Mouse (Mus musculus) urinary bladder, adult 2 months (tissue): ENCODE results near the gene C5ar1. TPM values are rescaled to one million over a fixed set of nuclear protein-coding genes. Genes with fewer than 3 reads are reported as not detected.
"Not testable (repeated sequence)": the region's sequence is repeated elsewhere in the genome, so short reads cannot be mapped to it uniquely, and the experiment has no call there.

ENCODE experiments used
- DNase-seq: peaks from one replicate; pipeline ENCODE4 v3.0.0; 2022; ENCODE audit warnings: low spot score
- polyA plus RNA-seq: library from polyadenylated mRNA; depleted of rRNA; stranded (reverse); fragments of >200 nt; gene quantifications from 2 replicates; pipeline ENCODE4 v1.2.3, GENCODE M21; 2012; rRNA removed

Gene C5ar1
- 11.8 and 16.8 TPM in 2 replicates for polyA plus RNA-seq

DNA sequence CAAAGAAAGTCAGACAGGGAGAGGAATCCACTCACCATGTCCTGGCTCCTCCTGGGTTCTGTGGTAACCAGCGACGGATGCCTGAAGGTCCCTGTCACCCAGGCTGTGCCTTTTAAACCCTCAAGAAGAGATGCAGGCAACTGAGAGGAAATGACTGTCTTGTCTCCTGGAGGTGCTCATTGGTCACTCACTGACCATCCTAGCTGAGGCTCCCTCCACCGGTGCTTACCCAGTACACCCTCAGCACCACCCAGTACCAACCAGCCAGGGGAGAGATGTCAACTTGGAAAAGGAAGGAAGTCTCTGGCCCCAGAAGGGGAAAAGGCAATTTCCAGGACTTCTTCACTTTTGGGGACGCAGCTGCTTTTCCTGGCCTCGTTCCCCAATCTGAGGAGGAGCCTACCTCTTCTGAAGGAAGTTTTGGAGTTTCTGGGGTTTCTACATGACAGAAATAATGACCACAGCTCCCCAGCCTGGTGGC is at the start of gene C5ar1:
C5ar1 (minus strand) TSS at position 431 of the 481 bp plus-strand sequence.
- no peak for DNase-seq

- no peak for DNase-seq
Measured at GRCm38 (mm10) chr7:16308555-16309317, 49.4 kb upstream of the C5ar1 start.

- DNase-seq: not testable (repeated sequence)
Measured at GRCm38 (mm10) chr7:16308093-16308492, 48.8 kb upstream of the C5ar1 start, which contains the start of gene Bbc3. TSS of gene Bbc3 (plus strand) at chr7:16308393.

DNA sequence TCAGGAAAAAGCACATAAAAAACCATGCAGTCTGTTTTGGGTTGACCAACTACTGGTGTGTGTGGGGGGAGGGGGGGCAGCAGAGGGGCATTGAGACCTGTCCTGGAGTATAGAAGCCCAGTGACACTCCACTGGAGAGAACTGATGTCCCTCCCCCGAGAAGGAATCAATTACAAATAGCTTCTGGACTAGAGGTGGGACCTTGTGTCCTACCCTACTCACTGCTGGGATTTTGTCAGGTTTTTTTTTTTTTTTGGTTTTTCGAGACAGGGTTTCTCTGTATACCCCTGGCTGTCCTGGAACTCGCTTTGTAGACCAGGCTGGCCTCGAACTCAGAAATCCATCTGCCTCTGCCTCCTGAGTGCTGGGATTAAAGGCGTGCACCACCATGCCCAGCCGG is 47.8 kb upstream of the C5ar1 start:
- DNase-seq: not testable (repeated sequence)

GRCm38 (mm10) chr7:16299419-16300035 is 40.2 kb upstream of the C5ar1 start:
- DNase-seq: peak; percentile 73

DNA sequence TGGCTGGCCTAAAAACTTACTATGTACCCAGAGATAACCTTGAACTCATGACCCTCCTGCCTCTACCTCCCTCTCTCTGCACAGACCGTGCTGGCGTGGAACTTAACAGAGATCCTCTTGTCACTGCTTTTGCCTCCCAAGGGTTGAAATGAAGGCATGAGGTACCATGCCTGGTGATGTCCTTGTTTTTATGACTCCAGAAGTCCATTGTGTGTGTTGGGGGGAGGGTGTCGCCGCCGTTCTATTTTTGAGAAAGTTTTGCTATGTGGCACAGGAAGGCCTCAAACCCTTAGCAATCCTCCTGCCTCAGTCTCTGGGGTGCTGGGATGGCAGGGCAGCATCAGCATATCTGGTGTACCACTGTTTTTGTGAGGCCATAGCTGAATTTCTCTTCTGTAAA is 39.6 kb upstream of the C5ar1 start:
- DNase-seq: no peak

DNA sequence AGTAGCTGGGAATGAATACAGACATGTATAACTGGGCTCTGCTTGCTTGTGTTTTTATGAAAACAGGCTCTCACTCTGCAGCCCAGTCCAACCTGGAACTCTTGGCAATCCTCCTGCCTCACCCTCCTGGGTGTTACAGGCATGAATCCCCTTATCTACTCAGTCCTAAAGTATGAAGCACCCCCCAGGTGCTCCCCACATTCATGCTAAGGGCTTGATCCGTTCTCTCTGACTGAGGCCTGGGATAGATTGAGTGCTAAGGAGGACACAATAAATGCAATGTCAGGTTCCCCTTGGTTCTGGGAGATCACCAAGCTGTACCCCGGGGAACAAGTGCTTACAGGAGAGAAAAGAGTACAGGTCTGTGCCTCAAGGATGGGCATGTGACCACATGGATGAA is 38.3 kb upstream of the C5ar1 start:
- no peak for DNase-seq

GRCm38 (mm10) chr7:16296766-16297390 is 37.5 kb upstream of the C5ar1 start:
- DNase-seq: peak; percentile 64

GRCm38 (mm10) chr7:16296146-16296545 is 36.8 kb upstream of the C5ar1 start:
- DNase-seq: no peak

DNA sequence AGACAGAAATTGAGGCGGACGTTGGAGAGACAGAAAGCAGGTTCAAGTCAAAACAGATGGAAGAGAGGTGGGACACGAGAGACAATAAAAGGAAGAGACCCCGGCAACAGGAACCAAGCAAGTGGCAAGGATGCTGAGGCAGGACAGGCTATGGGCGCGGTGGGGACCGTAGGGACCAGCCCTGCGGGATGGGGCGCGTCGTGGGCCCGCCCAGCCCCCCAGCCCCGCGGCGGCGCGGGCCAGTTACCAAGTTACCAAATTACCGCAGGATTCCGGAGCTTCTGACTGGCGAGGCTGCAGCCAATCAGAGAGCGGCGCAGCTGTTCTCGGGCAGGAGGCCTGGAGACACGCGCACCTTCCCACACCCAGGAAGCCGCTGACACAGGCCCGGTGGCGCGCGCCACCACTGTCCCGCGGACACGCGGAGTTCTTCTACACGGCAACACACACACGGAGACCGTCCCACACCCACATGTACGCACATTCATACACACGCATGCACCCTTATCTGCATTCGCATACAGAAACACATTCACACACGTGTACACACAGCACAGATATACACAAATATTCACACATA is 36.1 kb upstream of the C5ar1 start:
- peak; percentile 63 for DNase-seq

- peak; percentile 93 for DNase-seq
Measured at GRCm38 (mm10) chr7:16294837-16295236, 35.5 kb upstream of the C5ar1 start.

- DNase-seq: no peak
Measured at GRCm38 (mm10) chr7:16294346-16294745, 35.0 kb upstream of the C5ar1 start.

DNA sequence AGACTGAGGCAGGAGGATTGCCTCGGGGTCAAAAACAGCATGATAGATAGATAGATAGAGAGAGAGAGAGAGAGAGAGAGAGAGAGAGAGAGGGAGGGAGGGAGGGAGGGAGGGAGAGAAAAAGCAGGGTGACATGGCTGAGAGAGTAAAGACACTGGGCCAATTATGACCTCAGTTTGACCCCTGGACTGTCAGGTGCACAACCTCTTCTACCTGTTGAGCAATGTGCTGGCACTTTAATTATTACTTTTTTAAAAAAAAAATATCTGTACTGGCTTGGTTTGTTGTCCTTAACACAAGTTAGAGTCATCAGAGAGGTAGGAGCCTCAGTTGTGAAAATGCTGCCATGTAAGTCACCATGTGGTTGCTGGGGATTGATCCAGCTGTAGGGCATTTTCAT is 28.5 kb upstream of the C5ar1 start:
- no peak for DNase-seq

- no peak for DNase-seq
Measured at GRCm38 (mm10) chr7:16287016-16287415, 27.7 kb upstream of the C5ar1 start.

GRCm38 (mm10) chr7:16286026-16286961 is 27.0 kb upstream of the C5ar1 start, which contains the start of gene Ccdc9:
TSS of gene Ccdc9 (minus strand) at chr7:16286795.
- DNase-seq: peak; percentile 99

DNA sequence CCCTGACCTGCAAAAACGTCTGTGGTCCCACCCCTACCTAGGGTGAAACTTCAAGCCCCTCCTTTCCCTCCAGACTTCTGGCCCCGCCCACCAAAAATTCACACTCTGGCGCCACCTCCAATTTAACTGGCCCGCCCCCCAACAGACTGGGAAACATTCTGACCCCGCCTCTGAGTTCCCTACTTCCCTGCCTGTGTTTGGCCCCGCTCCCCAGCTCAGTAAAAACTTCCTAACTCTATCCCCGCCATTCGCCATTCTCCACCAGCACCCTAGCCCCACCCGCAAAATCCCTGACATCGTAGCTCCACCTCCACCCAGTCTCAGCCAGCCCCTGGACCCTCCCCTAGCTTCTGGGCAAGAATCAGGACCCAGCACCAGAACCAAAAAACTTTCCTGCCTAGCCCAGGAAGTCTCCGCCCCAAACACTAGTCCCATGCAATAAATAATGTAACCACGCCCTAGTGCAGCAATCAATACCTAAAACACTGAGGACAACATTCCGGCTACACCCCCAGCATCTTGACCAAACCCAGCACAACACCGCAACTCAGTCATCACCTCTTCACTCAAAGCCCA is 26.2 kb upstream of the C5ar1 start:
- DNase-seq: peak; percentile 55

DNA sequence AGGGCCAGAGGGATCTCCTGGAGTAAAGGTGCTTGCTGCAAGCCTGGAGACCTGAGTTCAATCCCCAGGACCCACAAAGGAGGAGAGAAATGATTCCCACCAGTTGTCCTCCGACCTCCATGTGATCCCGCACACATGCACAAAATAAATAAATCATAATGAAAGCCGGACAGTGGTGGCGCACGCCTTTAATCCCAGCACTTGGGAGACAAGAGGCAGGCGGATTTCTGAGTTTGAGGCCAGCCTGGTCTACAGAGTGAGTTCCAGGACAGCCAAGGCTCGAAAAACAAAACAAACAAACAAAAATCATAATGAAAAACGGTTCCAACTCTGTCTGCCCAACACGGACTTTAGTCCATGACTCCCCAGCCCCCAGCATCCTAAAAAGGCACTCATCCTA is 25.6 kb upstream of the C5ar1 start:
- DNase-seq: no peak

GRCm38 (mm10) chr7:16284001-16284400 is 24.7 kb upstream of the C5ar1 start:
- no peak for DNase-seq

GRCm38 (mm10) chr7:16282334-16282733 is 23.0 kb upstream of the C5ar1 start:
- no peak for DNase-seq

- no peak for DNase-seq
Measured at GRCm38 (mm10) chr7:16280721-16281120, 21.4 kb upstream of the C5ar1 start.
